Mouse (Mus musculus): Measurements from ENCODE around the gene Arhgef28.

DNA sequence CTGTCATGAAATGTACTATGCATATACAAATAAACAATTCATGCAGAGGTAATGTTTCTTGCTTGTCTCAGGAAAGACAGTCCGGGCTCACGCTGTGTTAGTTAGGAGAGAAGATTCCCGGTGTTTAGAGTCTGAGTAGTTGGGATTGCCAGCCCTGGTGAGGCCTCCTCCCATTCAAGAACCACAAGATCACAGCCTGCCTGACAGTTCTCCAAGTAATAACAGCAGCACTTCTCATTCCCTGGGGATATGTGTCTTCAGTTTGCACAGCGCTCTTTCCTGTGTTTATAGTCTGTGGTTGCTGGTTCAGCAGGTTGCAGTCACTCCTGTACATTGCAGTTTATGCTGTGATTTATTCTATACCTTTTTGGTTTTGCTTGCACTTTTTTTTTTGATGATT lies 329.8 kb downstream of the Arhgef28 start:
- no peak for TF ChIP-seq CTCF (IDR thresholded peaks at IDR 0.05; ENCODE audit: control insufficient read depth, insufficient read depth, insufficient read length)
- TF ChIP-seq MYOG (IDR thresholded peaks at IDR 0.05; ENCODE audit: control insufficient read depth, extremely low read depth, insufficient read length), result no peak

All from C2C12 (cell line).